Mouse (Mus musculus): ENCODE measurements around the gene Taok3. TPM values are rescaled to one million over a fixed set of nuclear protein-coding genes. Genes with fewer than 3 reads are reported as not detected.

Taok3 gene
- polyA plus RNA-seq, 1 experiment from 2014 or later: 28.9 TPM

GRCm38 (mm10) chr5:117168351-117169100 lies 48.6 kb downstream of the Taok3 start:
- 89% methylated on average over 14 of the region's 14 CpGs for WGBS
- Histone ChIP-seq H3K9me3 (no peaks in the 10 kb centered on the region), H3K4me3 (no peak overlapping the region), H3K27me3 (no peaks in the 10 kb centered on the region), H3K27ac (replicated peaks) (no peak overlapping the region), H3K4me1 (no peaks in the 10 kb centered on the region), H3K36me3 (no peaks in the 10 kb centered on the region), H3K9ac (replicated peaks) (no peak overlapping the region), H3K4me2 (replicated peaks) (no peak overlapping the region)
- ATAC-seq (ENCODE audit: low FRiP score, low read depth): no peak

GRCm38 (mm10) chr5:117174057-117174456 lies 54.1 kb downstream of the Taok3 start:
- Histone ChIP-seq H3K27ac (replicated peaks) (no peak overlapping the region), H3K27me3 (no peaks in the 10 kb centered on the region; the same call in 1 of the 2 replicates), H3K4me2 (replicated peaks) (no peak overlapping the region), H3K36me3 (no peaks in the 10 kb centered on the region), H3K9ac (replicated peaks) (no peak overlapping the region), H3K4me1 (peaks cover 9% of the 10 kb centered on the region), H3K4me3 (no peak overlapping the region), H3K9me3 (no peaks in the 10 kb centered on the region)
- no peak for ATAC-seq (ENCODE audit: low FRiP score, low read depth)
- WGBS: 89% methylated on average over 7 of the region's 7 CpGs

- WGBS: 68% methylated on average over 8 of the region's 8 CpGs
- H3K4me3 ChIP-seq: no peak overlapping the region
- ATAC-seq (ENCODE audit: low FRiP score, low read depth): no peak
- H3K9ac ChIP-seq (replicated peaks): no peak overlapping the region
- no peaks in the 10 kb centered on the region for H3K36me3 ChIP-seq
- peaks cover 9% of the 10 kb centered on the region for H3K4me1 ChIP-seq
- no peaks in the 10 kb centered on the region for H3K9me3 ChIP-seq
- H3K27ac ChIP-seq (replicated peaks): no peak overlapping the region
- no peak overlapping the region for H3K4me2 ChIP-seq (replicated peaks)
- no peaks in the 10 kb centered on the region; the same call in 1 of the 2 replicates for H3K27me3 ChIP-seq
Measured at GRCm38 (mm10) chr5:117175896-117176295, 56.0 kb downstream of the Taok3 start.

GRCm38 (mm10) chr5:117178079-117178478 lies 58.1 kb downstream of the Taok3 start:
- no peak overlapping the region for H3K4me3 ChIP-seq
- H3K9me3 ChIP-seq: no peaks in the 10 kb centered on the region
- no peak overlapping the region for H3K4me2 ChIP-seq (replicated peaks)
- no peak overlapping the region for H3K9ac ChIP-seq (replicated peaks)
- no peak overlapping the region for H3K27ac ChIP-seq (replicated peaks)
- H3K4me1 ChIP-seq: peaks cover 9% of the 10 kb centered on the region
- 28% methylated on average over 6 of the region's 6 CpGs for WGBS
- no peak for ATAC-seq (ENCODE audit: low FRiP score, low read depth)
- no peaks in the 10 kb centered on the region for H3K36me3 ChIP-seq
- H3K27me3 ChIP-seq: no peaks in the 10 kb centered on the region; the same call in 1 of the 2 replicates

GRCm38 (mm10) chr5:117178486-117178885 lies 58.6 kb downstream of the Taok3 start:
- no peak overlapping the region for H3K4me3 ChIP-seq
- peaks cover 9% of the 10 kb centered on the region for H3K4me1 ChIP-seq
- no peak overlapping the region for H3K4me2 ChIP-seq (replicated peaks)
- WGBS: 72% methylated on average over 6 of the region's 6 CpGs
- H3K9me3 ChIP-seq: no peaks in the 10 kb centered on the region
- no peaks in the 10 kb centered on the region; the same call in 1 of the 2 replicates for H3K27me3 ChIP-seq
- H3K36me3 ChIP-seq: no peaks in the 10 kb centered on the region
- ATAC-seq (ENCODE audit: low FRiP score, low read depth): no peak
- no peak overlapping the region for H3K9ac ChIP-seq (replicated peaks)
- H3K27ac ChIP-seq (replicated peaks): no peak overlapping the region

DNA sequence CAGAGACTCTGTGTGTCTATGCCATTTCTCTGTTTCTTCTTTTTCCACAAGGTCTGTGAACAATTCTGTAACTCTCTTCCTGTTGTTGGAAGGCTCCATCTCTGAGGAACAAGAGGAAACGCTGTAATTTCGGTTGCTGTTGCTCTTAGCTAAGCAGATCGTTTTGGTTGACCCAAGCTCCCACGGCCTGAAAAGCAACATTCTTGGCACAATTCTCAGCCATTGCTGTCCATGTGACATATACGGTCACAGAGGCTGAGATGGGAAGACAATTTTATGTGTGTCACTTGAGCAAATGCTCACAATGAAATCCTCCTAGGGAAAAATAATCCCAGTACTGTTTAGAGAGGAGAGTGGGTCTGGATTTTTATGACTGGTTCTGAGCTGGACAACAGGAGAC lies 62.0 kb downstream of the Taok3 start:
- Histone ChIP-seq H3K27ac (replicated peaks) (no peak overlapping the region), H3K9ac (replicated peaks) (no peak overlapping the region), H3K9me3 (0 out of 2 replicates have a peak, but pooled peaks cover 12% of the 10 kb centered on the region), H3K4me2 (replicated peaks) (no peak overlapping the region), H3K4me3 (no peak overlapping the region), H3K27me3 (no peaks in the 10 kb centered on the region), H3K4me1 (peaks cover 9% of the 10 kb centered on the region), H3K36me3 (peaks cover 10% of the 10 kb centered on the region; the same call in 1 of the 2 replicates)
- 91% methylated on average over 5 of the region's 5 CpGs for WGBS
- no peak for ATAC-seq (ENCODE audit: low FRiP score, low read depth)

DNA sequence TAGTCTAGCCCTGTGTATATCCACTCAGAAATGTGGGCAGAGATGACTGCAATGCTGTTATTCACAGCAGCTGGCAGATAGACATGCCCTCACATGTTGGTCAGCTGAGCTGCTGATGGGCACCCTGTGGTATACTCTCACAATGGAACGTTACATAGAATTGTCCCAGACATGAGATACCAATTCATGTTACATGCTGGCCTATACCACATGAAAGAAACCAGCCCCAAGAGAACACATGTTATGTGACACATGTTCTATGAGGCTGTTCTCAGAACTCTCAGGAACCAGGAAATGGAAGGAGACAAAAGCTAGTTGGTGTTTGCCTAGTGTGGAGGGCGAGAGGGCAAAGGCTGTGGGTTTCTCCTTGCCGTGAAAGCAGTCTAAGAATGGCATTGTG lies 62.5 kb downstream of the Taok3 start:
- peaks cover 10% of the 10 kb centered on the region; the same call in 1 of the 2 replicates for H3K36me3 ChIP-seq
- no peak for ATAC-seq (ENCODE audit: low FRiP score, low read depth)
- no peak overlapping the region for H3K27ac ChIP-seq (replicated peaks)
- H3K27me3 ChIP-seq: no peaks in the 10 kb centered on the region
- peaks cover 9% of the 10 kb centered on the region for H3K4me1 ChIP-seq
- H3K4me2 ChIP-seq (replicated peaks): no peak overlapping the region
- no peak overlapping the region for H3K4me3 ChIP-seq
- 89% methylated on average over 3 of the region's 3 CpGs for WGBS
- 0 out of 2 replicates have a peak, but pooled peaks cover 12% of the 10 kb centered on the region for H3K9me3 ChIP-seq
- no peak overlapping the region for H3K9ac ChIP-seq (replicated peaks)

DNA sequence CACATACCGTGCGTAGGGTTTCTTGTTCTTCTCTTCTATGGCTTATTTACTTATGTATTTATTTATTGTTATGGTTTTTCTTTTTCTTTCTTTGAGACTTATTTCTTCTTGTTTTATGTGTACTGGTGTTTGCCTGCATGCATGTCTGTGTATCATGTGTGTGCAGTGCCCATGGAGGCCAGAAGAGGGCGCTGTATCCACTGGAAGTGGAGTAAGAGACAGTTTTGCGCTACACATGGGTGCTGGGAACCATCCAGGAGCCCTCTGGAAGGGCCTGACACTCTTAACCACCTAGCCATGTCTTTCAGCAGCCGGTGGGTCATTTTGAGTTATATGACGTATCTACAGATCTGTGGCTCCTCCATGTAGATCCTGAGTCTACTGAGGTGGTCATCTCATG lies 64.9 kb downstream of the Taok3 start:
- H3K36me3 ChIP-seq: peaks cover 13% of the 10 kb centered on the region
- WGBS: 84% methylated on average over 6 of the region's 6 CpGs
- no peak overlapping the region for H3K4me2 ChIP-seq (replicated peaks)
- H3K4me1 ChIP-seq: no peaks in the 10 kb centered on the region
- H3K27me3 ChIP-seq: no peaks in the 10 kb centered on the region
- 0 out of 2 replicates have a peak, but pooled peaks cover 12% of the 10 kb centered on the region for H3K9me3 ChIP-seq
- no peak overlapping the region for H3K4me3 ChIP-seq
- H3K27ac ChIP-seq (replicated peaks): no peak overlapping the region
- no peak for ATAC-seq (ENCODE audit: low FRiP score, low read depth)
- no peak overlapping the region for H3K9ac ChIP-seq (replicated peaks)

- Histone ChIP-seq H3K36me3 (peaks cover 13% of the 10 kb centered on the region), H3K4me2 (replicated peaks) (no peak overlapping the region)
- WGBS: 89% methylated on average over 7 of the region's 7 CpGs
Measured at GRCm38 (mm10) chr5:117185673-117186072, 65.7 kb downstream of the Taok3 start.

DNA sequence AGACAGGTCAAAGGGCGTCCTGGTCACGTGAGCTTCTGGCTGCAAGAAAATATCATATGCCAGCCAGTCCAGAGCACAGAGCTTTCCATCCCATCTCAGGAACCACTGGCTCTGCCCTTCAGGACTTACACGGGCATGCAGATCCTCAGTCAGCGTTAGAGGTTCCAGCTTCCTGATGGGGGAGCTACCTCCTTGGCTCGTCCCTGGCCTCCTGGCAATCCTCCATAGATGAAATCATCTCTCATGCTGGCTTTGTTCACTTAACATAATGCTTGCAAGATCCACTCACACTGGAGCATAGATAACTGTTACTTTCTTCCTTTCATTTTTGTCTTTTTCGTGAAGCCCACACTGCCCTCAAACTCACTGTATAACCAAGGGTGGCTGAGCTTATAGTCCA lies 72.1 kb downstream of the Taok3 start:
- Histone ChIP-seq H3K4me2 (replicated peaks) (no peak overlapping the region), H3K27me3 (no peaks in the 10 kb centered on the region), H3K36me3 (peaks cover 3% of the 10 kb centered on the region; the same call in 1 of the 2 replicates), H3K9me3 (no peaks in the 10 kb centered on the region), H3K4me1 (no peaks in the 10 kb centered on the region), H3K4me3 (no peak overlapping the region), H3K9ac (replicated peaks) (no peak overlapping the region), H3K27ac (replicated peaks) (no peak overlapping the region)
- ATAC-seq (ENCODE audit: low FRiP score, low read depth): no peak
- 85% methylated on average over 6 of the region's 6 CpGs for WGBS

More at GRCm38 (mm10) chr5:117185673-117186072, 65.7 kb downstream of the Taok3 start:
- Histone ChIP-seq H3K9me3 (0 out of 2 replicates have a peak, but pooled peaks cover 12% of the 10 kb centered on the region), H3K27ac (replicated peaks) (no peak overlapping the region), H3K4me1 (no peaks in the 10 kb centered on the region), H3K27me3 (no peaks in the 10 kb centered on the region), H3K9ac (replicated peaks) (no peak overlapping the region), H3K4me3 (no peak overlapping the region)
- ATAC-seq (ENCODE audit: low FRiP score, low read depth): no peak

- ATAC-seq (ENCODE audit: low FRiP score, low read depth): no peak
- H3K27me3 ChIP-seq: no peaks in the 10 kb centered on the region
- H3K9me3 ChIP-seq: 0 out of 2 replicates have a peak, but pooled peaks cover 4% of the 10 kb centered on the region
- H3K4me3 ChIP-seq: no peak overlapping the region
- H3K27ac ChIP-seq (replicated peaks): no peak overlapping the region
- no peak overlapping the region for H3K9ac ChIP-seq (replicated peaks)
- no peaks in the 10 kb centered on the region for H3K4me1 ChIP-seq
- H3K4me2 ChIP-seq (replicated peaks): no peak overlapping the region
- peaks cover 5% of the 10 kb centered on the region; the same call in 1 of the 2 replicates for H3K36me3 ChIP-seq
- 91% methylated on average over 7 of the region's 7 CpGs for WGBS
Measured at GRCm38 (mm10) chr5:117193748-117194147, 73.8 kb downstream of the Taok3 start.

GRCm38 (mm10) chr5:117194672-117195071 lies 74.7 kb downstream of the Taok3 start:
- no peaks in the 10 kb centered on the region for H3K27me3 ChIP-seq
- H3K27ac ChIP-seq (replicated peaks): no peak overlapping the region
- 0 out of 2 replicates have a peak, but pooled peaks cover 4% of the 10 kb centered on the region for H3K9me3 ChIP-seq
- no peak overlapping the region for H3K9ac ChIP-seq (replicated peaks)
- ATAC-seq (ENCODE audit: low FRiP score, low read depth): no peak
- H3K36me3 ChIP-seq: peaks cover 8% of the 10 kb centered on the region; the same call in 1 of the 2 replicates
- H3K4me1 ChIP-seq: no peaks in the 10 kb centered on the region
- no peak overlapping the region for H3K4me3 ChIP-seq
- no peak overlapping the region for H3K4me2 ChIP-seq (replicated peaks)
- 88% methylated on average over 5 of the region's 5 CpGs for WGBS
